Mouse (Mus musculus): Measurements from ENCODE around the gene Atp8b4.
"Not testable (repeated sequence)": the region's sequence is repeated elsewhere in the genome, so short reads cannot be mapped to it uniquely, and the experiment has no call there.

Gene Atp8b4

GRCm38 (mm10) chr2:126500521-126500920 lies at the start of gene Atp8b4:
TSS of gene Atp8b4 (minus strand) at chr2:126500674.
- no peak for DNase-seq

- DNase-seq = no peak
These were observed 49.2 kb upstream of the Atp8b4 start for GRCm38 (mm10) chr2:126549681-126550080.

GRCm38 (mm10) chr2:126546392-126546791 lies 45.9 kb upstream of the Atp8b4 start:
- no peak for DNase-seq

- no peak for DNase-seq
These were observed 44.8 kb upstream of the Atp8b4 start for GRCm38 (mm10) chr2:126545297-126545696.

- no peak for DNase-seq
These were observed 41.7 kb upstream of the Atp8b4 start for GRCm38 (mm10) chr2:126542211-126542610.

GRCm38 (mm10) chr2:126540390-126540925 lies 40.0 kb upstream of the Atp8b4 start:
- DNase-seq = no peak

- DNase-seq = no peak
These were observed 37.2 kb upstream of the Atp8b4 start for GRCm38 (mm10) chr2:126537654-126538053.

- DNase-seq = no peak
These were observed 30.1 kb upstream of the Atp8b4 start for GRCm38 (mm10) chr2:126530581-126530980.

GRCm38 (mm10) chr2:126527461-126527860 lies 27.0 kb upstream of the Atp8b4 start:
- DNase-seq = no peak

- no peak for DNase-seq
These were observed 23.8 kb upstream of the Atp8b4 start for GRCm38 (mm10) chr2:126524271-126524670.

- not testable (repeated sequence) for DNase-seq
These were observed 22.7 kb upstream of the Atp8b4 start for GRCm38 (mm10) chr2:126523101-126523745.

GRCm38 (mm10) chr2:126522056-126522455 lies 21.6 kb upstream of the Atp8b4 start:
- no peak for DNase-seq

GRCm38 (mm10) chr2:126521471-126521870 lies 21.0 kb upstream of the Atp8b4 start:
- no peak for DNase-seq

- DNase-seq = no peak
These were observed 20.4 kb upstream of the Atp8b4 start for GRCm38 (mm10) chr2:126520828-126521227.

GRCm38 (mm10) chr2:126519872-126520581 lies 19.6 kb upstream of the Atp8b4 start:
- no peak for DNase-seq

GRCm38 (mm10) chr2:126515069-126515826 lies 14.8 kb upstream of the Atp8b4 start:
- no peak for DNase-seq

- DNase-seq = no peak
These were observed 7.8 kb upstream of the Atp8b4 start for GRCm38 (mm10) chr2:126508228-126508627.

GRCm38 (mm10) chr2:126507477-126507876 lies 7.0 kb upstream of the Atp8b4 start:
- DNase-seq = no peak

- DNase-seq = no peak
These were observed 4.7 kb upstream of the Atp8b4 start for GRCm38 (mm10) chr2:126505156-126505555.

GRCm38 (mm10) chr2:126499730-126500129 lies 744 bp downstream of the Atp8b4 start:
- DNase-seq = peak; percentile 50

GRCm38 (mm10) chr2:126498761-126499452 lies 1.6 kb downstream of the Atp8b4 start:
- no peak for DNase-seq

GRCm38 (mm10) chr2:126496838-126497237 lies 3.6 kb downstream of the Atp8b4 start:
- DNase-seq = no peak

Measured in thymus, postnatal 14 days (tissue).